Mouse (Mus musculus): Measurements from ENCODE around the gene Chtop. TPM values are rescaled to one million over a fixed set of nuclear protein-coding genes. Genes with fewer than 3 reads are reported as not detected.

Gene Chtop
- polyA plus RNA-seq, 1 experiment from 2014 or later, result 98.2 TPM

- under 1% methylated on average over 45 of the region's 45 CpGs for WGBS
- H3K9ac ChIP-seq (replicated peaks; ENCODE audit: low read depth, low read length), result peak within 1 kb of the TSS; percentile 72
- peak; percentile 99 for ATAC-seq (ENCODE audit: insufficient number of reproducible peaks, insufficient read depth, low FRiP score, low read depth)
Measured at GRCm38 (mm10) chr3:90475831-90476611, 33.3 kb downstream of the Chtop start, which contains the start of gene Ilf2. Ilf2 (plus strand) TSS chr3:90476126.

DNA sequence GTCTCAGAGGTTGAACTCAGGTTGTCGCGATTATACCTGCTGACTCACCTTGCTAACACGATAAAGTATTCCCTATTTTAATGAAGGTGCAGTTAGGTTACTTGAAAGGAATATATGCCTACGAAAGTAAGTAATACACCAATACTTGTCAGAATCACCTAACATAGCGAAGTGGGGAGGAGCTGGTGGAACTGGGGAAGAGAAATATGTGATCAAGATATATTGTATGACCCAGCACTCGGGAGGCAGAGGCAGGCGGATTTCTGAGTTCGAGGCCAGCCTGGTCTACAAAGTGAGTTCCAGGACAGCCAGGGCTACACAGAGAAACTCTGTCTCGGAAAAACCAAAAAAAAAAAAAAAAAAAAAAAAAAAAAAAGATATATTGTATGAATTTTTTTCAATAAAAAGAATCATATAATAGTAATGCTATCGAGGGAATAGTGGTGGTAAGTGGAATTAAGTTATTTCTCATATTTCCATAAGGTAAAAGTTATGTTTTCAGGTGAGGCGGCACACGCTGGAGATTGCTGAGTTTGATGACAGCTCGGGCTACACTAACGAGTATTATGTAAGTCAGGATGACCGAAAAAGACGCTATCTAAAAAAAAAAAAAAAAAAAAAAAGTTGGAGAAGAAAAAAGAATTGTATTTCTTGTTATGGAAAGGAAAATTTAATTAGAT, 34.0 kb downstream of the Chtop start:
- 34% methylated on average over 15 of the region's 16 CpGs for WGBS
- Histone ChIP-seq H3K4me2 (replicated peaks; ENCODE audit: low read depth, low read length) (peak overlapping the region; percentile 35), H3K9ac (replicated peaks; ENCODE audit: low read depth, low read length) (no peak overlapping the region), H3K9me3 (ENCODE audit: control insufficient read depth, low read depth, low read length) (no peaks in the 10 kb centered on the region), H3K36me3 (ENCODE audit: control insufficient read depth, insufficient read depth, low read length) (peaks cover 21% of the 10 kb centered on the region), H3K27me3 (ENCODE audit: control insufficient read depth, insufficient read depth, low read length) (no peaks in the 10 kb centered on the region), H3K4me3 (ENCODE audit: low read depth, low read length) (peak overlapping the region; percentile 31), H3K27ac (ENCODE audit: low read length) (no peak overlapping the region), H3K4me1 (ENCODE audit: control insufficient read depth, insufficient read depth, low read length) (0 out of 2 replicates have a peak, but pooled peaks cover 5% of the 10 kb centered on the region)
- no peak for ATAC-seq (ENCODE audit: insufficient number of reproducible peaks, insufficient read depth, low FRiP score, low read depth)

More at GRCm38 (mm10) chr3:90475831-90476611, 33.3 kb downstream of the Chtop start, which contains the start of gene Ilf2:
- Histone ChIP-seq H3K27me3 (ENCODE audit: control insufficient read depth, insufficient read depth, low read length) (no peaks in the 10 kb centered on the region), H3K4me3 (ENCODE audit: low read depth, low read length) (peak within 1 kb of the TSS; percentile 68), H3K9me3 (ENCODE audit: control insufficient read depth, low read depth, low read length) (no peaks in the 10 kb centered on the region), H3K4me2 (replicated peaks; ENCODE audit: low read depth, low read length) (peak within 1 kb of the TSS; percentile 75), H3K36me3 (ENCODE audit: control insufficient read depth, insufficient read depth, low read length) (peaks cover 27% of the 10 kb centered on the region), H3K4me1 (ENCODE audit: control insufficient read depth, insufficient read depth, low read length) (0 out of 2 replicates have a peak, but pooled peaks cover 5% of the 10 kb centered on the region), H3K27ac (ENCODE audit: low read length) (peak within 1 kb of the TSS; percentile 86)

DNA sequence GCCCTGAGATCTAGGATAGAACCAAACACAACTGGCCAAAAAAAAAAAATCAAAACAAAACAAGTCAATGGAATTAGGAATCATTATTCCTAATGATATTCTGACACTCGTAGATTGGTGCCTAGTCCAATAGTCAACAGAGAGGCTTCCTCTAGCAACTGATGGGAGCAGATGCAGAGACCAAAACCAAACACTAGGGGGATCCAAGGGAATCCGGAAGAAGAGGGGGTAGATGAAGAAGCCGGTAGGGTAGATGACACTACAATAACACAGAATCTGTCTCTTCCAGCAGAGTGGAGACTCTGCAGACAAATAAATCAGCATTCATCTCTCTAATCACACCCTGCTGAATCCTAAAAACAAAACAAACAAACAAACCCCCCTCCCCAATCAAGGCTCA, 37.1 kb downstream of the Chtop start:
- Histone ChIP-seq H3K4me1 (ENCODE audit: control insufficient read depth, insufficient read depth, low read length) (0 out of 2 replicates have a peak, but pooled peaks cover 5% of the 10 kb centered on the region), H3K36me3 (ENCODE audit: control insufficient read depth, insufficient read depth, low read length) (no peaks in the 10 kb centered on the region; the same call in 1 of the 2 replicates), H3K27me3 (ENCODE audit: control insufficient read depth, insufficient read depth, low read length) (no peaks in the 10 kb centered on the region), H3K4me3 (ENCODE audit: low read depth, low read length) (no peak overlapping the region), H3K27ac (ENCODE audit: low read length) (no peak overlapping the region), H3K9ac (replicated peaks; ENCODE audit: low read depth, low read length) (no peak overlapping the region), H3K9me3 (ENCODE audit: control insufficient read depth, low read depth, low read length) (no peaks in the 10 kb centered on the region), H3K4me2 (replicated peaks; ENCODE audit: low read depth, low read length) (no peak overlapping the region)
- 31% methylated on average over 3 of the region's 3 CpGs for WGBS
- no peak for ATAC-seq (ENCODE audit: insufficient number of reproducible peaks, insufficient read depth, low FRiP score, low read depth)

- Histone ChIP-seq H3K4me2 (replicated peaks; ENCODE audit: low read depth, low read length) (no peak overlapping the region), H3K27me3 (ENCODE audit: control insufficient read depth, insufficient read depth, low read length) (peaks cover 11% of the 10 kb centered on the region), H3K27ac (ENCODE audit: low read length) (no peak overlapping the region), H3K9ac (replicated peaks; ENCODE audit: low read depth, low read length) (no peak overlapping the region), H3K4me3 (ENCODE audit: low read depth, low read length) (no peak overlapping the region), H3K4me1 (ENCODE audit: control insufficient read depth, insufficient read depth, low read length) (peaks cover 4% of the 10 kb centered on the region; the same call in 1 of the 2 replicates), H3K9me3 (ENCODE audit: control insufficient read depth, low read depth, low read length) (no peaks in the 10 kb centered on the region), H3K36me3 (ENCODE audit: control insufficient read depth, insufficient read depth, low read length) (no peaks in the 10 kb centered on the region)
- 95% methylated on average over 10 of the region's 10 CpGs for WGBS
- no peak for ATAC-seq (ENCODE audit: insufficient number of reproducible peaks, insufficient read depth, low FRiP score, low read depth)
Measured at GRCm38 (mm10) chr3:90467618-90468300, 41.5 kb downstream of the Chtop start.

DNA sequence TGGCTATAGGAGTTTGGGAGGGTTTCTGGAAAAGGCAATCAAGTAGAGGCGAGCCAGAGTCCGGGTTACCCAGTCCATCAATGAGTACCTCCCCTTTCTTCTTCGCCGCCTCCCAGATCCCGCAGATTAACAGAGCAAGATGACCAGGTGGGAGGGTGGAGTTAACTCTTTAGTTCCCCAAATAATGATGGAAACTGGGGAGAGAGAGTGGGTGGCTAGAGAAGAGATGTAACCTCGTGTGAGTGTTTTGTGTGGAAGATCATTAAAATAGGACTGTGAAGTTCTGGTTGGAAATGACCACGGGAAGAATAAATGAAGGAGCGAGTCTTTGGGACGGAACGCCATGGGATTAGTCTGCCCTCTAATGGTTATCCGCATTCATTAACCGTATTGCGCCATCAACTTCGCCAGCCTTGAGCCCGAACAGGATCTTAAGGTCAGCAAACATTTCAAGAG, 43.0 kb downstream of the Chtop start:
- H3K4me2 ChIP-seq (replicated peaks; ENCODE audit: low read depth, low read length), result peak overlapping the region; percentile 95
- peaks cover 11% of the 10 kb centered on the region for H3K27me3 ChIP-seq (ENCODE audit: control insufficient read depth, insufficient read depth, low read length)
- no peaks in the 10 kb centered on the region for H3K9me3 ChIP-seq (ENCODE audit: control insufficient read depth, low read depth, low read length)
- ATAC-seq (ENCODE audit: insufficient number of reproducible peaks, insufficient read depth, low FRiP score, low read depth), result peak; percentile 44
- no peak overlapping the region for H3K9ac ChIP-seq (replicated peaks; ENCODE audit: low read depth, low read length)
- peaks cover 4% of the 10 kb centered on the region; the same call in 1 of the 2 replicates for H3K4me1 ChIP-seq (ENCODE audit: control insufficient read depth, insufficient read depth, low read length)
- 0% methylated on average over 15 of the region's 15 CpGs for WGBS
- H3K27ac ChIP-seq (ENCODE audit: low read length), result no peak overlapping the region
- no peaks in the 10 kb centered on the region for H3K36me3 ChIP-seq (ENCODE audit: control insufficient read depth, insufficient read depth, low read length)
- peak overlapping the region; percentile 52 for H3K4me3 ChIP-seq (ENCODE audit: low read depth, low read length)

DNA sequence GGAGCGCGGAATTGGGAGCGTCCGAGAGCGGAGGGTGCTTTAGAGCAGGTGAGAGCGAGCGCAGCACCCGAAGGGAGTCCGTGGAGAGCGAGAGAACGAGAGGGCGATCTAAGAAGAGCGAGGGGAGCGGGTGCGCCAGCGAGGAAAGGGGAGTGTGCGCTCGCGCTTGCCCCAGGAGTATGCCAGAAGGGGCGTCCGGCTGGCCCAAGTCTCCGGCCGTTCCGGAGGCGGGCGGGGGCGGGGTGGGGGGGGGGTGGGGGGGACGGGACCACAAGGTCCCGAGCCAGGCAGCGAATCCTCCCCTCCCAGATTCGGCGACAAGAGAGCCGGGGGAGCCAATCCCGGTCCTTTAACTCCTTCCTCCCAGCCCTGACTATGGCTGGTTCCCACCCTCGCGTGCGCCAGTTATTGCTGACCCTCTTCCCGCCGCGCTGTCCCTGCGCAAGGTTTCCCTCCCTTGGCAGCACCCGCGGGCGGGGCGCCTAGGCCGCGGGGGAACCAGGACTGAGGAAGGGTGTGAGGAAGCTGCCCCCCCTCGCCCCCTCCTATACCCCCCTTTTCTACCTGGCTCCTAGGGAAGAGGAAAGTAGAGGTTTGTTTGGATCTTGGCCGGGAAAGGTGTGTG, 43.5 kb downstream of the Chtop start, which contains the start of gene Npr1:
TSS of gene Npr1 (minus strand) at position 181 of the 625 bp plus-strand sequence.
- no peak within 1 kb of the TSS for H3K27ac ChIP-seq (ENCODE audit: low read length)
- H3K4me3 ChIP-seq (ENCODE audit: low read depth, low read length), result peak within 1 kb of the TSS; percentile 52
- peak within 1 kb of the TSS; percentile 95 for H3K4me2 ChIP-seq (replicated peaks; ENCODE audit: low read depth, low read length)
- H3K4me1 ChIP-seq (ENCODE audit: control insufficient read depth, insufficient read depth, low read length), result peaks cover 4% of the 10 kb centered on the region; the same call in 1 of the 2 replicates
- H3K9ac ChIP-seq (replicated peaks; ENCODE audit: low read depth, low read length), result peak within 1 kb of the TSS; percentile 33; the same call in 1 of the 2 replicates
- no peaks in the 10 kb centered on the region for H3K36me3 ChIP-seq (ENCODE audit: control insufficient read depth, insufficient read depth, low read length)
- H3K27me3 ChIP-seq (ENCODE audit: control insufficient read depth, insufficient read depth, low read length), result peaks cover 11% of the 10 kb centered on the region
- WGBS, result under 1% methylated on average over 35 of the region's 49 CpGs
- ATAC-seq (ENCODE audit: insufficient number of reproducible peaks, insufficient read depth, low FRiP score, low read depth), result peak; percentile 53
- no peaks in the 10 kb centered on the region for H3K9me3 ChIP-seq (ENCODE audit: control insufficient read depth, low read depth, low read length)

GRCm38 (mm10) chr3:90465081-90465685, 44.1 kb downstream of the Chtop start:
- 0 out of 2 replicates have a peak, but pooled peaks have one; percentile 8 for ATAC-seq (ENCODE audit: insufficient number of reproducible peaks, insufficient read depth, low FRiP score, low read depth)
- peaks cover 4% of the 10 kb centered on the region; the same call in 1 of the 2 replicates for H3K4me1 ChIP-seq (ENCODE audit: control insufficient read depth, insufficient read depth, low read length)
- H3K36me3 ChIP-seq (ENCODE audit: control insufficient read depth, insufficient read depth, low read length), result no peaks in the 10 kb centered on the region
- under 1% methylated on average over 74 of the region's 75 CpGs for WGBS
- H3K27me3 ChIP-seq (ENCODE audit: control insufficient read depth, insufficient read depth, low read length), result peaks cover 11% of the 10 kb centered on the region
- H3K4me2 ChIP-seq (replicated peaks; ENCODE audit: low read depth, low read length), result peak overlapping the region; percentile 95
- no peaks in the 10 kb centered on the region for H3K9me3 ChIP-seq (ENCODE audit: control insufficient read depth, low read depth, low read length)
- H3K4me3 ChIP-seq (ENCODE audit: low read depth, low read length), result peak overlapping the region; percentile 52
- H3K27ac ChIP-seq (ENCODE audit: low read length), result no peak overlapping the region
- peak overlapping the region; percentile 33; the same call in 1 of the 2 replicates for H3K9ac ChIP-seq (replicated peaks; ENCODE audit: low read depth, low read length)

Measured in stomach, embryonic 14.5 days (tissue).